Mouse (Mus musculus) CH12.LX (cell line): ENCODE results near the gene Cbx1.
"Not testable (repeated sequence)": the region's sequence is repeated elsewhere in the genome, so short reads cannot be mapped to it uniquely, and the experiment has no call there.

Experiments used
- CTCF ChIP-seq, 2 experiments: IDR thresholded peaks in 1 of 2; conservative IDR thresholded peaks in 1 of 2; 2 replicates each; pipeline ENCODE4 v1.5.1; 2011 to 2012; ENCODE audit warnings: low read depth in 2 of 2, low read length in 2 of 2, improper control_type of control experiment in 1 of 2, inconsistent platforms in 1 of 2, mild to moderate bottlenecking in 1 of 2, moderate library complexity in 1 of 2
- POLR2A ChIP-seq: IDR thresholded peaks from 2 replicates; pipeline ENCODE4 v1.6.1; 2011; ENCODE audit warnings: low read depth, mild to moderate bottlenecking, improper control_type of control experiment, low read length
- UBTF ChIP-seq: IDR thresholded peaks from 2 replicates; pipeline ENCODE4 v1.6.1; 2012; ENCODE audit warnings: low read depth, mild to moderate bottlenecking, inconsistent platforms, low read length, improper control_type of control experiment, moderate library complexity

DNA sequence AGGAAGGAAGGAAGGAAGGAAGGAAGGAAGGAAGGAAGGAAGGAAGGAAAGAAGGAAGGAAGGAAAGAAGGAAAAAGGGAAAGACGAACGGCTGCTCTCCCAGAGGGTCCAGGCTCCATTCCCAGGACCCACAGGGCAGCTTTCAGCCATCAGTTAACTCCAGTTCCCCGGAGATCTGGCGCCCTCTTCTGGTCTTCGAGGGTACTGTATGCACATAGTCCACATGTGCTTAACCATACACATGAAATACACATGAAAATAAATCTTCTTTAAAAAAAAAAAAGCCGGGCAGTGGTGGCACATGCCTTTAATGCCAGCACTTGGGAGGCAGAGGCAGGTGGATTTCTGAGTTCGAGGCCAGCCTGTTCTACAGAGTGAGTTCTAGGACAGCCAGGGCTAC is 4.1 kb upstream of the Cbx1 start:
- TF ChIP-seq CTCF (conservative IDR thresholded peaks at IDR 0.05 in 1 of 2, IDR thresholded peaks at IDR 0.05 in 1 of 2; ENCODE audit: low read depth in 2 of 2, low read length in 2 of 2), result peak; percentile 85 to 90
- not testable (repeated sequence) for TF ChIP-seq POLR2A, UBTF
